Mouse (Mus musculus): ENCODE measurements around the gene Dlst. TPM values are rescaled to one million over a fixed set of nuclear protein-coding genes. Genes with fewer than 3 reads are reported as not detected.

Gene Dlst
- polyA plus RNA-seq, 1 experiment = 132 TPM

- DNase-seq (ENCODE audit: low read depth) = no peak
Measured at GRCm38 (mm10) chr12:85150321-85151001, 39.8 kb downstream of the Dlst start.

- no peak for DNase-seq (ENCODE audit: low read depth)
Measured at GRCm38 (mm10) chr12:85151002-85151774, 40.6 kb downstream of the Dlst start, which contains the start of gene Rps6kl1. Gene Rps6kl1, minus strand, starts transcription at chr12:85151264.

- DNase-seq (ENCODE audit: low read depth) = no peak
Measured at GRCm38 (mm10) chr12:85153011-85153410, 42.4 kb downstream of the Dlst start.

GRCm38 (mm10) chr12:85156324-85156723, 45.7 kb downstream of the Dlst start:
- no peak for DNase-seq (ENCODE audit: low read depth)

GRCm38 (mm10) chr12:85157797-85158460, 47.3 kb downstream of the Dlst start:
- DNase-seq (ENCODE audit: low read depth) = no peak

- no peak for DNase-seq (ENCODE audit: low read depth)
Measured at GRCm38 (mm10) chr12:85158801-85159200, 48.2 kb downstream of the Dlst start.

GRCm38 (mm10) chr12:85159592-85159991, 49.0 kb downstream of the Dlst start:
- DNase-seq (ENCODE audit: low read depth) = no peak

GRCm38 (mm10) chr12:85164996-85165395, 54.4 kb downstream of the Dlst start:
- no peak for DNase-seq (ENCODE audit: low read depth)

GRCm38 (mm10) chr12:85166631-85167030, 56.0 kb downstream of the Dlst start:
- no peak for DNase-seq (ENCODE audit: low read depth)

GRCm38 (mm10) chr12:85169117-85169858, 58.7 kb downstream of the Dlst start:
- DNase-seq (ENCODE audit: low read depth) = no peak

- DNase-seq (ENCODE audit: low read depth) = no peak
Measured at GRCm38 (mm10) chr12:85169877-85170276, 59.2 kb downstream of the Dlst start.

- no peak for DNase-seq (ENCODE audit: low read depth)
Measured at GRCm38 (mm10) chr12:85170284-85170947, 59.8 kb downstream of the Dlst start.

- no peak for DNase-seq (ENCODE audit: low read depth)
Measured at GRCm38 (mm10) chr12:85170948-85171307, 60.3 kb downstream of the Dlst start.

- DNase-seq (ENCODE audit: low read depth) = no peak
Measured at GRCm38 (mm10) chr12:85174016-85174415, 63.4 kb downstream of the Dlst start.

GRCm38 (mm10) chr12:85175087-85175675, 64.5 kb downstream of the Dlst start:
- no peak for DNase-seq (ENCODE audit: low read depth)

GRCm38 (mm10) chr12:85175926-85176845, 65.6 kb downstream of the Dlst start:
- DNase-seq (ENCODE audit: low read depth) = no peak

- DNase-seq (ENCODE audit: low read depth) = no peak
Measured at GRCm38 (mm10) chr12:85176846-85177523, 66.4 kb downstream of the Dlst start.

GRCm38 (mm10) chr12:85177740-85178239, 67.2 kb downstream of the Dlst start, which contains the start of gene Pgf:
Gene Pgf, minus strand, starts transcription at chr12:85177790.
- DNase-seq (ENCODE audit: low read depth) = no peak

GRCm38 (mm10) chr12:85178294-85178693, 67.7 kb downstream of the Dlst start:
- no peak for DNase-seq (ENCODE audit: low read depth)

All from gonadal fat pad, adult 2 months (tissue).